Mouse (Mus musculus) limb, embryonic 11.5 days (tissue): ENCODE measurements at regions not wholly inside any gene's neighbourhood (a gene's known extent, or its start where the extent isn't known, plus 50 kb on each side); places are given as distances from the start of the nearest gene placed in this dataset.

Experiments
- ATAC-seq: fragments of 200-750 bp; cut with Nextera tagmentation; 2 replicates; pipeline ENCODE4 v1.8.0; 2017; ENCODE audit warnings: low read depth; ENCODE audit not compliant: insufficient number of reproducible peaks, low FRiP score, low TSS enrichment
- DNase-seq: peaks from one replicate; pipeline ENCODE4 v3.0.0-alpha.2; 2015; ENCODE audit warnings: low spot score
- H3K27ac ChIP-seq: fragments of 300-500 bp; sonication (generic); replicated peaks from 2 replicates; pipeline ENCODE4 v1.5.1; 2014; ENCODE audit warnings: low read depth, mild to moderate bottlenecking, low read length
- H3K27me3 ChIP-seq: fragments of 300-500 bp; sonication (generic); 2 replicates; pipeline ENCODE4 v1.6.1; 2014; ENCODE audit warnings: mild to moderate bottlenecking, low read length, mixed read lengths; ENCODE audit not compliant: control insufficient read depth, insufficient read depth
- H3K36me3 ChIP-seq: fragments of 300-500 bp; sonication (generic); 2 replicates; pipeline ENCODE4 v1.6.1; 2014; ENCODE audit warnings: mild to moderate bottlenecking, low read length, moderate library complexity, mixed read lengths; ENCODE audit not compliant: control insufficient read depth, insufficient read depth
- H3K4me1 ChIP-seq: fragments of 300-500 bp; sonication (generic); 2 replicates; pipeline ENCODE4 v1.6.1; 2014; ENCODE audit warnings: low read length, mixed read lengths; ENCODE audit not compliant: control insufficient read depth, insufficient read depth
- H3K4me2 ChIP-seq: fragments of 300-500 bp; sonication (generic); 2 replicates; pipeline ENCODE4 v1.6.1; 2014; ENCODE audit warnings: low read depth, mild to moderate bottlenecking, moderate library complexity; ENCODE audit not compliant: severe bottlenecking
- H3K4me3 ChIP-seq: fragments of 300-500 bp; sonication (generic); 2 replicates; pipeline ENCODE4 v1.5.1; 2014; ENCODE audit warnings: low read depth, low read length
- H3K9ac ChIP-seq: fragments of 300-500 bp; sonication (generic); 2 replicates; pipeline ENCODE4 v1.6.1; 2014; ENCODE audit warnings: mild to moderate bottlenecking, low read length
- H3K9me3 ChIP-seq: fragments of 300-500 bp; sonication (generic); 2 replicates; pipeline ENCODE4 v1.6.1; 2016; ENCODE audit warnings: low read length; ENCODE audit not compliant: control insufficient read depth
- WGBS: fragments of 180-500 bp; shearing (Covaris S2); extraction: QIAGEN DNeasy Blood & Tissue Kit; methylation state at CpG from one replicate; pipeline ENCODE4 v1.1.7; 2014; 5-methylcytosine and 5-hydroxymethylcytosine counted together

DNA sequence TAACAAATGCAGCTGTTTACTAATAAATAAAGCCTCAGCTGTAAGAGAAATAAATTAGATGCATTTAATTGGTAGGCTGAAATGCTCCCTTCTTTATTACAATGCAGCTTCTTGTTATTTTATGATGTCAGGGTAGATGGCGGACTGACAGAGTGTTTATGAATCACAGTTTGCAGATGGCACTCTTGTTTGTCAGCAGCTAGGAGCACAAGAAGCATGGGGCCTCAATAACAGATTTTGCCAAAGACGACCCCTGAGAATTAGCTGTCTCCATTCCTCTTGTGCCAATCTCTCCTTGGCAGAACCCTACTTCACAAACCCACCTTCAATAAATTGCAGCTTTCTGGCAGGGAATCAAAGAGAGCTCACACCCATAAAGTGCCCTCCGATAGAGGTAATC, 194.9 kb upstream of the Gm12695 start:
- DNase-seq (no peak), ATAC-seq (no peak)
- Histone ChIP-seq H3K36me3 (no peaks in the 10 kb centered on the region), H3K4me1 (no peaks in the 10 kb centered on the region), H3K4me2 (no peak overlapping the region), H3K9me3 (no peaks in the 10 kb centered on the region), H3K27me3 (no peaks in the 10 kb centered on the region), H3K27ac (no peak overlapping the region), H3K9ac (no peak overlapping the region), H3K4me3 (no peak overlapping the region)
- WGBS, result 91% methylated on average over 3 of the region's 3 CpGs

DNA sequence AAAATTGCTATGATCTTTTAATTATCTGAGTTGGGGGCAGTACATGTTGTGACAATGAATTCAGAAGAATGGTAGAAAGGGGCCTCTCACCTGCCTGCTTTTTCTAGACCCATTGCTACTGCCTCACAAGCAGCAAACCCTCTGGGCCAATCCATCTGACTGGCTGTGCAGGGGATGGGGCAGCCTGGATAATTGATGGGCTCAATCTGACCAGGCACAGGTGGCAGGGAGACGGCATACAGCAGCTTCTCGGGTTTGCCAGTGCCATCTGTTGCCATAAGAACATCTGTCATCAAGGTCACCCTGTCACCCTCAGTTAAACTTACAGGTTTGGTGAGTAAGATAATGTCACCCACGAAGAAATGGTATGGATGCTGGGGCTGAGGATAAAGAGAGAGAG, 189.9 kb upstream of the Gm12695 start:
- Histone ChIP-seq H3K9me3 (no peaks in the 10 kb centered on the region), H3K4me1 (no peaks in the 10 kb centered on the region), H3K4me3 (no peak overlapping the region), H3K27me3 (no peaks in the 10 kb centered on the region), H3K27ac (no peak overlapping the region), H3K9ac (no peak overlapping the region), H3K4me2 (no peak overlapping the region), H3K36me3 (no peaks in the 10 kb centered on the region)
- ATAC-seq (no peak), DNase-seq (no peak)
- WGBS, result 42% methylated on average over 3 of the region's 3 CpGs

DNA sequence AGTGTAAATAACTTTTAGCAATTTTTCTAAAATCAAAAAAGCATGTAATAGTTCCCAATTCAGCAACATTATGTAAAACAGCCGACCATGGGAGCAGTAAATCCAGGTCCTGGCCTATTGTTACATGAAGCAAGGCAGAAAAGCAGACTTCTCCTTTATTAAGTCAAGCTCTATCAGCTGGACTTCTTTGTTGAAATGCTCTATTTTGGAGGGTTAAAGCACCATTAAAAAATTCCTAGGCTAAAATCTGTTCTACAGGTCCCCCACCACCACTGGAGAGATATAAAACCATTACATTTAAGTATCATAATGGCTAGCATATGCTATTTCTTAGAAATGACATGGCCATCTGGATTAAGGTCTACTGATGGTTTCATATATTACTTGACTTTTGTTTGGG, 188.8 kb upstream of the Gm12695 start:
- no peak overlapping the region for H3K4me3 ChIP-seq
- 0 out of 2 replicates have a peak, but pooled peaks cover under 1% of the 10 kb centered on the region for H3K4me1 ChIP-seq
- ATAC-seq (no peak), DNase-seq (no peak)
- H3K27me3 ChIP-seq, result no peaks in the 10 kb centered on the region
- no peak overlapping the region for H3K9ac ChIP-seq
- no peaks in the 10 kb centered on the region for H3K9me3 ChIP-seq
- H3K36me3 ChIP-seq, result no peaks in the 10 kb centered on the region
- 55% methylated on average over 1 of the region's 1 CpGs for WGBS
- H3K4me2 ChIP-seq, result no peak overlapping the region
- H3K27ac ChIP-seq, result no peak overlapping the region

DNA sequence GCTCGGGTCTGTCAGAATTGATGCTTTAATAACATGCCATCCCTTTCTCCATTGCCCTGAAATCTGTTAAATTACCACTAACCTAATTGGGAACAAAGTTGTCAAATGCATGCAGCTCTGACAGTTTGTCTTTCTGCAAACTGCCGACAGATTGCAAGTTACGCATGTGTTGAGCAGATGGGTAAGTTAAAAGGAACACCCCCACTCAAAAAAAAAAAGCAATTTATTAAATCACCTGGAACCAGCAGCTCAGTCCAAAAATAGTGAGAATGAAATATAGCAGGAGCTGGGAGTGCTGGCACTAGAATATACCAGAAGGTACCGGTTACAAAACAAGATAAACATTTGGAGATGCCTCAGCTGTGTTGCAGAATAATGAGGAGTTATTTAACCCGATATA, 184.2 kb upstream of the Gm12695 start:
- Histone ChIP-seq H3K9me3 (no peaks in the 10 kb centered on the region), H3K4me2 (no peak overlapping the region), H3K4me3 (no peak overlapping the region), H3K4me1 (0 out of 2 replicates have a peak, but pooled peaks cover 3% of the 10 kb centered on the region), H3K27me3 (no peaks in the 10 kb centered on the region), H3K27ac (no peak overlapping the region), H3K36me3 (no peaks in the 10 kb centered on the region), H3K9ac (no peak overlapping the region)
- no peak for DNase-seq
- 23% methylated on average over 5 of the region's 5 CpGs for WGBS
- ATAC-seq, result no peak

DNA sequence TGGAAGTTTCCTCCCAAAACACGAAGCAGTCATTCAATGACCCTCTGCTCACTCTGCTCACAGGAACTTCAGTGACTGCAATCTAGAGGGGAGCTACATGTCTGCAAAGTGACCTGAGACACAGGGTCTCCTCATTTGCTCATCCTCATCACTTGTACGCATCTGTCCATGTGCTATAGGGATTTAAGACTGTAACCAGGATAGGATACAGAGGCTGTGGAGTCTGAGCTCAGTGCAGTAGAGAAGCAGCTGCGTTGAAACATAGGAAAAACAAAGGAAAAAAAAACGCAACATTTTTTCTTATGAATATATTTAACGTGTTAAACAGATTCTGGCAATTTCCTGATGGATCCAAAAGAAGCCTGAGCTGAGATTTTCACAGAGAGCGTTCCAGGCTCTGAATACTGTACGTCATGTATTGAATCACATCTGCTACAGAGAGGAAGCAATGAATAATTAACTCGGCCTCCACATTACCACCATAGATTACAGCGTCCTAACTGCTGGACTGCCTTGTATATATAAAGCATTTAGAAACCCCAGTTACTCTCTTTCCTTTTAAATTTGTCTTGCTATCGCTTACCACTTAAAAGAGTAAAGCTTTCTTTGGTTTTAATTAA, 183.7 kb upstream of the Gm12695 start:
- Histone ChIP-seq H3K4me3 (no peak overlapping the region), H3K4me1 (0 out of 2 replicates have a peak, but pooled peaks cover 3% of the 10 kb centered on the region), H3K4me2 (no peak overlapping the region), H3K9me3 (no peaks in the 10 kb centered on the region), H3K36me3 (no peaks in the 10 kb centered on the region), H3K9ac (no peak overlapping the region), H3K27ac (no peak overlapping the region), H3K27me3 (no peaks in the 10 kb centered on the region)
- ATAC-seq, result no peak
- no peak for DNase-seq
- WGBS, result 46% methylated on average over 10 of the region's 10 CpGs
